Mouse (Mus musculus) ES-Bruce4 (cell line): Measurements from ENCODE around the gene Gm42420. TPM values are rescaled to one million over a fixed set of nuclear protein-coding genes. Genes with fewer than 3 reads are reported as not detected.

Experiments
- H3K27ac ChIP-seq: 2 replicates; pipeline ENCODE4 v1.5.1; 2012; ENCODE audit warnings: low read length, inconsistent platforms; ENCODE audit not compliant: insufficient read depth
- H3K27me3 ChIP-seq: 2 replicates; pipeline ENCODE4 v1.6.1; 2012; ENCODE audit warnings: mild to moderate bottlenecking, low read length, inconsistent platforms; ENCODE audit not compliant: control insufficient read depth, poor library complexity, insufficient read depth, severe bottlenecking
- H3K36me3 ChIP-seq: 2 replicates; pipeline ENCODE4 v1.6.1; 2012; ENCODE audit warnings: inconsistent platforms, mild to moderate bottlenecking, low read length, moderate library complexity; ENCODE audit not compliant: control insufficient read depth, poor library complexity, insufficient read depth, severe bottlenecking
- H3K4me1 ChIP-seq: one replicate; pipeline ENCODE4 v1.8.1; 2011; ENCODE audit warnings: low read length; ENCODE audit not compliant: control insufficient read depth, insufficient read depth
- H3K4me3 ChIP-seq: 2 replicates; pipeline ENCODE4 v1.5.1; 2011; ENCODE audit warnings: low read depth, mild to moderate bottlenecking, low read length
- H3K9ac ChIP-seq: 2 replicates; pipeline ENCODE4 v1.6.1; 2012; ENCODE audit warnings: low read depth, mild to moderate bottlenecking, inconsistent platforms; ENCODE audit not compliant: poor library complexity, severe bottlenecking
- H3K9me3 ChIP-seq: replicated peaks from 2 replicates; pipeline ENCODE4 v1.6.1; 2012; ENCODE audit warnings: mild to moderate bottlenecking, low read length, inconsistent platforms; ENCODE audit not compliant: control insufficient read depth, poor library complexity, insufficient read depth, severe bottlenecking
- CTCF ChIP-seq: IDR thresholded peaks from one replicate; pipeline ENCODE4 v1.8.1; 2011; ENCODE audit warnings: low read depth, low read length
- EP300 ChIP-seq: IDR thresholded peaks from 2 replicates; pipeline ENCODE4 v1.6.1; 2011; ENCODE audit warnings: low read depth, low read length; ENCODE audit not compliant: insufficient read depth
- POLR2A ChIP-seq: IDR thresholded peaks from one replicate; pipeline ENCODE4 v1.8.1; 2011; ENCODE audit warnings: low read length; ENCODE audit not compliant: insufficient read depth
- polyA plus RNA-seq: library from polyadenylated mRNA; stranded (reverse); fragments of >200 nt; gene quantifications from 2 replicates; pipeline ENCODE4 v1.2.4, GENCODE M21; 2011; ENCODE audit warnings: low read depth; ENCODE audit not compliant: missing spikeins, insufficient read depth, insufficient read length

Gm42420 gene
- polyA plus RNA-seq, 1 experiment, result not detected

DNA sequence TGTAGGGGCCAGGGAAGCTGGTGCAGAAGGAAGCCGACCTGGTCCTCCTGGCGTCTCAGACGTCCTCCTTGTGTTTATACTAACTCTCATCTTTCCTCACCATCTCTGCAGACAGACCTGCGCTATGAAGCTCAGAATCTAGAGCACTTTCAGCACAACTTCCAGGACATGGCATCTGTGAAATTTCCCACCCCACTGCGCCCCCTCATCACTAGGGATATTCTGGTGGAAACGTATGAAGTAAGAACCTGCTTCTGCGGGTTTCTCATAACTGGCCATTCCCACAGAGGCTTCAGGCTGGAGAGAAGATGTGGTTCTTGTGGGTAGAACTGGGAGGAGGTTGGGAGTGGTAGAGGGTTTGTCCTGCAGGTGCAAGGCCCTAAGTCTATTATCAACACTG lies 6.0 kb upstream of the Gm42420 start:
- Histone ChIP-seq H3K4me1 (no peaks in the 10 kb centered on the region), H3K27ac (no peak overlapping the region), H3K9ac (no peak overlapping the region), H3K4me3 (no peak overlapping the region), H3K36me3 (0 out of 2 replicates have a peak, but pooled peaks cover 2% of the 10 kb centered on the region), H3K27me3 (no peaks in the 10 kb centered on the region), H3K9me3 (no peaks in the 10 kb centered on the region)
- TF ChIP-seq CTCF, result no peak
- TF ChIP-seq EP300, result no peak
- TF ChIP-seq POLR2A, result no peak

- H3K27ac ChIP-seq, result no peak overlapping the region
- H3K27me3 ChIP-seq, result no peaks in the 10 kb centered on the region
- H3K36me3 ChIP-seq, result 0 out of 2 replicates have a peak, but pooled peaks cover 2% of the 10 kb centered on the region
- H3K9me3 ChIP-seq, result no peaks in the 10 kb centered on the region
- no peak overlapping the region for H3K9ac ChIP-seq
- H3K4me3 ChIP-seq, result no peak overlapping the region
- TF ChIP-seq CTCF, result no peak
- TF ChIP-seq POLR2A, result no peak
- no peak for TF ChIP-seq EP300
- no peaks in the 10 kb centered on the region for H3K4me1 ChIP-seq
These were observed 5.0 kb upstream of the Gm42420 start for GRCm38 (mm10) chr6:39580558-39580957.

- Histone ChIP-seq H3K4me3 (no peak overlapping the region), H3K36me3 (0 out of 2 replicates have a peak, but pooled peaks cover 2% of the 10 kb centered on the region), H3K9me3 (no peaks in the 10 kb centered on the region), H3K9ac (no peak overlapping the region), H3K27me3 (no peaks in the 10 kb centered on the region), H3K27ac (no peak overlapping the region), H3K4me1 (no peaks in the 10 kb centered on the region)
- TF ChIP-seq EP300 (no peak), POLR2A (no peak), CTCF (no peak)
These were observed 4.3 kb upstream of the Gm42420 start for GRCm38 (mm10) chr6:39581087-39581784.

DNA sequence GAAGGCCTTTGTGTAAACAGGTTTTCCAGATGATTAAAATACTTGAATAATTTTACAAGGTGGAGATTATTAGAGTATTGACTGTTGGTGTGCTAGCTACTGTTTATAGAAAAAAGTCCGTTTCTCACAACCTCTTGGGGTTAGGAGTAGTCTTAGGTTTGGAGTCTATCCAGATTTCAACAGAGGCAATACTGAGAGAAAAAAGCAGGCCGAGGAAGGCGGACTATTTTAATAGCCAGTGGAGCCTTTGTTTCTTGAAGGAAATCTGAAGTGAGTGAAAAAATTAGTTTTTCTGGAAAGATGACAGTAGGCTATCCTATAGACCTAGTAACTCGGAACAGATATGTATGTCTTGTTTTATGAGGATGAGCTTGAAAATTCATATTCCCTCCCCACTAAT lies 5.9 kb downstream of the Gm42420 start:
- H3K9ac ChIP-seq, result peak overlapping the region; percentile 55
- peak overlapping the region; percentile 96 for H3K4me3 ChIP-seq
- TF ChIP-seq EP300 (no peak), CTCF (no peak), POLR2A (no peak)
- H3K4me1 ChIP-seq, result no peaks in the 10 kb centered on the region
- no peaks in the 10 kb centered on the region for H3K27me3 ChIP-seq
- H3K36me3 ChIP-seq, result 0 out of 2 replicates have a peak, but pooled peaks cover 2% of the 10 kb centered on the region
- no peaks in the 10 kb centered on the region for H3K9me3 ChIP-seq
- H3K27ac ChIP-seq, result peak overlapping the region; percentile 9; the same call in 1 of the 2 replicates

DNA sequence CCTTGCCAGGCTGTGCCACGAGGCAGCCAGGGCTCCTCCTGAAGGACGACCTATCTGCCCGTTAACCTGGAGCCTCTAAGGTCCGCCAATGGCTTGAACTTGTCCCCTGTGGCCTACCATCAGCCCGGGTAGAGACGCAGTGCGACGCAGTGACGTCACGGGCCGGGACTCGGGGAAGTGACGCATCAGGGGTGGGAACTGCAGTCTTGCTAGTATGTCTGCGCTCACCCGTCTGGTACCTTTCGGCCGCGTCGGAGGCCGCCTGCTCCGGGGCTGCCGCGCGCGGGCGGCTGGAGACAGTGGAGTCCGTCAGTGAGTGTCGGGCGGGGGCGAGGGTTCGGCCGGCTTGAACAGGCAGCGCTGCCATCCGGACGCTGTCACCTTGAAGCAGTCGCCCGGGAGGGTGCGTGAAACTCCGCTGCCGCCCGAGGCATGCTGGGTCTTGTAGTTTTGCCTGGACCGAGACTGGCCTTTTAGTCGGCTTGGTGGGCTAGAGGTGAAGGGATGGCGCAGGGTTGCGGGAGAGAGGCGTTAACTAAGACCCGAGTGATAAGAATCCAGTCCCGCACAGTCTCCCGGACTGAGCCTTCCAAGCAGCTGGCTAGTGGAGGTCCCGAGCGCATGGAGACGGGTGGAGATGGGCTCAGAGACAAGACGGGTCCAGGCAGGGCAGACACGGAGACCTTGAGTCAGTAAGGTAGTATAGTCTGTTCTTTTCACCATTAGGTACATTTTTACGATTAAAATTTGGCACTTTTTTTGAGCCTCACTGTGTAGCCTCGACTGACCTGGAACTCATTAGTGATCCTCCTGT lies 7.1 kb downstream of the Gm42420 start, which contains the start of gene Ndufb2:
Gene Ndufb2, plus strand, starts transcription at position 174 of the 814 bp plus-strand sequence.
- H3K4me3 ChIP-seq, result peak within 1 kb of the TSS; percentile 96
- peaks cover 4% of the 10 kb centered on the region; the same call in 1 of the 2 replicates for H3K36me3 ChIP-seq
- H3K4me1 ChIP-seq, result no peaks in the 10 kb centered on the region
- no peaks in the 10 kb centered on the region for H3K9me3 ChIP-seq
- TF ChIP-seq POLR2A (peak; percentile 86), CTCF (no peak)
- peak within 1 kb of the TSS; percentile 55 for H3K9ac ChIP-seq
- H3K27ac ChIP-seq, result peak within 1 kb of the TSS; percentile 9; the same call in 1 of the 2 replicates
- no peaks in the 10 kb centered on the region for H3K27me3 ChIP-seq

DNA sequence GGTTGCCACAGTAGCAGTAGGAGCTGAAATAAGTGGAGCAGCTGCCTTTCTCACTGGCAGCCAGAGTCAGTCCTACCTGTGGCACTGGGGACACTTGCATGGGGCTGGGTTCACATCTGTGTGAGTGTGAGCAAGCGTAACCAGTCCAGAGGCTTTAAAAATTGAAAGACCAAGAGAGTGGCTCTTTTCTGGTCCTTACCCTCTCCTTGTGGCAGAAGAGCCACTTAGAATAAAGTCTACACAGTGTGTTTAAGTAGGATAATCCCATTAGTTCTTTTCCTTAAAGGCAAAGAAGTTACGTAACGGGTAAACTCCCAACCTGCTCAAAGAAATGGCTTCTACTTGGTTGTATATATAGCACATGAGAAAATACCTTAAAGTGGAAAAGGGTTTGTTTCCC lies 15.3 kb downstream of the Gm42420 start:
- Histone ChIP-seq H3K4me3 (no peak overlapping the region), H3K9me3 (no peaks in the 10 kb centered on the region), H3K27me3 (no peaks in the 10 kb centered on the region), H3K4me1 (no peaks in the 10 kb centered on the region), H3K9ac (no peak overlapping the region), H3K36me3 (peaks cover 22% of the 10 kb centered on the region), H3K27ac (no peak overlapping the region)
- TF ChIP-seq POLR2A (no peak), EP300 (no peak)
